Mouse (Mus musculus): Measurements from ENCODE around the gene AI467606. TPM values are rescaled to one million over a fixed set of nuclear protein-coding genes. Genes with fewer than 3 reads are reported as not detected.
"Not testable (repeated sequence)": the region's sequence is repeated elsewhere in the genome, so short reads cannot be mapped to it uniquely, and the experiment has no call there.

AI467606 gene
- total RNA-seq (2021) = 1 to 10 TPM; 1.4 to 3.0 TPM
- long read RNA-seq, experiment 1, transcript AI467606-201 (2 exons, 1,932 nt) = major isoform, 5 of 11 reads
- long read RNA-seq, experiment 1, partial matches to known transcripts = 0 of 11 reads
- long read RNA-seq, experiment 1, other reads (novel, unspliced or antisense) = 6 of 11 reads
- long read RNA-seq, experiment 2, partial matches to known transcripts = 0 of 4 reads
- long read RNA-seq, experiment 2, other reads (novel, unspliced or antisense) = 3 of 4 reads

DNA sequence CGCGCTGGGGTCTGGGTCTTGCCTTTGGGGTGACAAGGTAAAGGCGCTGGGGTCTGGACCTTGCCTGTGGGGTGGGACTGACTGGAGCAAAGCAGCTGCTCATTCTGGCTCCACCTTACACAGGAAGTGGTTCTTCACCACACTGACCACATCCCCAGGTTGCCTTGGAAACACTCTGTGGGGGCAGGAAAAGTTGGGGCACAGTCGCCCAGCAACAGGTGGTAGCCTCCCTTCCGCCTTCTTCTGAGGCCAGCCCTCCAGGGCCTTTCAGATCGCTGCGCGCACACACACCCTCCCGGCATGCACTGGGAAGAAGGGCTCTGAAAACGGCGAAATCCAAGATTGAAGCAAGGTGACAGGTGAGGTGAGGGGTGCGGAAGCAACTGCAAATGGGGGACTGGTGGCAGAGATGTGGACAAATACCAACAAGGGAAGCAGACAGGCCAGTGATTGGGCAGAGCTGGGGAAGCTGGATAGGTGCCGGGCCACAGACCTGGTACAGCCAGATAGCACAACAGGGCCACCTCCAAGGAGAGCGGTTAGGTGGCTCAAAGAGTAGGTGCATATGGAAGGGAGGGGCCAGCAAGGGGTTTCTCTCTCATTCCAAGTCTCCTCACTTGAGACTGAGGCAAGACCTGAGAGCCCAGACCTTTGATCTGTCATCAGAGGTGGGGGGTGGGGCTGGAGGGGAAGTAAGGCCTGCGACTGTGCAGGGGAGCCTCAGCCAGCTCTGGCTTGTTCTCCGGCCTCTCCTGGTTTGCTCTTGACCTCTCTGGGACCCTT, at the start of gene AI467606:
Gene AI467606, plus strand, starts transcription at position 246 of the 783 bp plus-strand sequence.
- intact Hi-C loops (cut with DNase I) = no loop called here
- peak; percentile 51 to 58 for DNase-seq

DNA sequence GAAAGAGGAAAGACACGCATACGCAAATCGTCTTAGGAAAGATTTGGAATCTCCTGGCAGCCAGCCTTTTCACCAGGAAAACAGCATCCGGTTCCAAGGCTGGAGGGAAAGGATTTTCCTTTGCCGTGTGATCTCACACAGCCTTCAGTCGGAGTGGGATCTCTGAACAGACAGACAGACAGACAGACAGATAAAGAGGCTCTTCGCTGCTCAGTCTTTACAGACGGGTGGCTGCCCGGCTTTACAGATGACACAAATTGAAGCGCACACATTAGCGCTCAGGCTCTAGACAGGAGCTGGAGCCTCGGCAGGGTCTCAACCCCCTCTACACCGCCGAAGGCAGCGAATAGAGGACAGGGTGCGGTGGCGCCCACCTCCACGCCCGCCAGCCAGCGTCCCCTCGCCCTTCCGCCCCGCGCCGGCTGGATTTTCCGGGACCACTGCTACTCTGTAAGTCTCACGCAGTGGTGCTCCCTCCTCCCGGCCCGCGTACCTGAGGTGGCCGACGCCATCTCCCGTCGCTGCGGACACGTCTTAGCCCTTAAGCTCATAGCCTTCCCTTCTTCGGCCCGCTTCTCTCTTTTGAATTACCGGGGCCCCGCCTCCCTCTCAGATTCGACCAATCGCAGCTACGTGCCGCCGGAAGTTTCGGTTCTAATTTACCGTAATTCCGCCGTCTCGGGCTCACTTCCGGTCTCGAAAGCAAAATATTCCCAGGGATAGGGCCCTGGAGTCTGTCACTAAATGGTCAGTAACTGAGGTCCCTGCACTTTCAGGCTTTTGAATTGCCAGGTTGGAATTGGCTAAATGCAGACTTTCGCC, 49.1 kb upstream of the AI467606 start, which contains the start of gene Kif22:
Gene Kif22, minus strand, starts transcription at position 621 of the 822 bp plus-strand sequence.
- intact Hi-C loops (cut with DNase I) = loop anchor here (5.0 kb wide), 1 partner anchor 60 kb away; no protein-coding TSS in a partner anchor
- peak; percentile 90 to 93 for DNase-seq

DNA sequence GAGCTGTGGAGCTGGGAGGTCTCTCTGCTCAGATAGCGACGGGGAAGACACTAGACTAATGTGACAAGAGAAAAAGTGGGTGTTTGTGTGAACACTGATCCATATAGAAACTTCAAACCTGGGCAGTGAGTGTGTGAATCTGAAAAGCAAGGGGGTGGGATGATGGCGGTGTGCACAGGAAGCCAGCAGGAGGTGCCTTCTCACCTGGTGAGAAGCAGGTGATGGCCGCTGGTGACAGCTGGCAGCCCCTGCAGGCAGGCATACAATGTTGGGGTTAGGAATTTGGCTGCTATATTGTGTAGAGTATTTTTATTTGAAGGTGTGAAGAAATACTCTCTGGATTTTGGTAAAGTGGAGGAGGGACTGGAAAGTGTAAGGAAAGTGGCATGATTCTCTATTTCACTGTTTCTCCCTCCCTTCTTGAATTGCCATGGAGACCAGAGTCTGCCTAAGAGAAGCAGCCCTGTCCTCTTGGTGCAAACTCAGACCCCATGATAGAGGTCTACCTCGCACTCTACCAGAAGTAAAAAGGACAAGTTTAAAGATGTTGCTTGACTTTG, 36.1 kb upstream of the AI467606 start:
- no peak for DNase-seq
- intact Hi-C loops (cut with DNase I) = no loop called here

DNA sequence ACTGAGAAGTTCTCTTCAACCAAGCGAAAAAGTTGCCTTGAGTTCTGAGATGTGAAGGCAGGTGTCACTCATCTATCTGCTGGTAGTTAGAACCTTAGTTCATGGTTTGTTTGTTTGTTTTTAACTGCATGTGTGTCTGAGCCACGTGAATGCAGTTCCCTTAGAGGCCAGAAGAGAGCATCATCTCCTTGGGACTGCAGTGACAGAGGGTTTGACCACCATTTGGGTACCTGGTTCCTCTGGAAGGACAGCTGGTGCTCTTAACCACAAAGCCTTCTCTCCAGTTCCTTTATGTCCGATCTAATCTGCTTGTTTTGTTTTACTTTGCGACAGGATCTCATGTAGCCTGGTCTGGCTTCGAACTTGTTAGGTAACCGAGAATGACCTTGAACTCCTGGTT, 25.6 kb upstream of the AI467606 start:
- no peak for DNase-seq
- intact Hi-C loops (cut with DNase I) = no loop called here

DNA sequence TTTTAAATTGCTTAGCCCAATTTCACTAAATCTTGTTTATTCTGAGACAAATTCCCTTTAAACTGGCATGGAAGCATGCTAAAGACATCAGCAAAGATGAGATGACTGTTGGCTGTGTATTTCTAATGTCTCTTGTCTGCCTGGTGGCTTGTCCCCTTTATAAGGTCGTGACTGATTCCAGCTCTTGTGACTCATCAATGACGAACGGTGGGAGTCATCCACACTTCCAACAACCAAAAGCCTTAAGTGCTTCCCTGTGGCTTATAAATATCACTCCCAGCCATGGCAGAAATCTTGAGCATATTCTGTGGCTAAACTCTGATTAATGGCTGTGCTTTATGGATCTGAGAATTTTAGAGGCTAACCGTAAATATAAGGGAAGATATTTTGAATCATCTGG, 24.8 kb upstream of the AI467606 start:
- DNase-seq = no peak
- intact Hi-C loops (cut with DNase I) = no loop called here

DNA sequence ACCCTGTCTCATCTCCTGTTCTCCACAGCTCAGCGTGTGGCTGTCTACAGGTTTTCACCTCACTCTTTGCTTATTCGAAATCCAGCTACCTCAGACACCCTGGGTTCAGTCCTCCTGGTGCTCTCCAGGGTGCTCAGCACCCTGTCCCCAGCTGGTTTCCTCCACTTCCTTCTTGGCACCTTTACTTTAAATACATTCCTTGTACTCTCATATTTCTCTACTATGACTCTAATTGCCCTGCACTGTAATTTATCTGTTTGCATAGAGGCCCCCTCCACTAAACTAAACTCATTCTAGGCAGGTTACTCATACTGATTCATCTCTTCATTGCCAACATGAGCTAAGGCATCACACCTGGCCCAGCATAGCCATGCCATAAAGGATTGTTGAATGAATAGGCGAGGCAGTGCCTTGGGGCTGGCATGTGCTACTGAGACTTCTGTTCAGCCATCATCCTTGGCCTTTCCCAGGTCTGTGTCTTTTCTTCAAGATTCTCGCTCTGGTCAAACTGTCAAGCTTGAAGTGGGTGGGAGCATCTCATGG, 20.2 kb upstream of the AI467606 start:
- intact Hi-C loops (cut with DNase I) = no loop called here

DNA sequence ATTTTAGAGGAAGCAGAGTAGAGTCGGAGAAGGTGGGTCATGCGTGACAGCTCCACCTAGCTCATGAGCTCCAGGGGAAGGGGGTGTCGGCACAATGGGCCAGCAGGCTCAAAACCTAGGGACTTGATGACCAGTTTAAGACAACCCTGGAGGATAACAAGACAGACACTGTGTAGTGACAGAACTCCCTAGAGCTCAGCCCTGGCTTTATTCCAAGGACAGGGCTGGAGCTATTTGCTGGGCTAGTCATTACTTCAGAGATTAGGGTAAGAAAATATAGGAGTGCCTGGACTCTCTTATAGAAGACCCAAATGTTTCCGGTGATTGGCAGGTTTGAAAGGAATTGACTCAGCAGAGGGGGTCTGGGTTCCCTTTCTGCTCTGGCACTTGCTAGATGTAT, 17.9 kb upstream of the AI467606 start:
- peak; percentile 7 to 35 for DNase-seq
- intact Hi-C loops (cut with DNase I) = no loop called here

More for the DNA sequence above, 20.2 kb upstream of the AI467606 start:
- DNase-seq = no peak

DNA sequence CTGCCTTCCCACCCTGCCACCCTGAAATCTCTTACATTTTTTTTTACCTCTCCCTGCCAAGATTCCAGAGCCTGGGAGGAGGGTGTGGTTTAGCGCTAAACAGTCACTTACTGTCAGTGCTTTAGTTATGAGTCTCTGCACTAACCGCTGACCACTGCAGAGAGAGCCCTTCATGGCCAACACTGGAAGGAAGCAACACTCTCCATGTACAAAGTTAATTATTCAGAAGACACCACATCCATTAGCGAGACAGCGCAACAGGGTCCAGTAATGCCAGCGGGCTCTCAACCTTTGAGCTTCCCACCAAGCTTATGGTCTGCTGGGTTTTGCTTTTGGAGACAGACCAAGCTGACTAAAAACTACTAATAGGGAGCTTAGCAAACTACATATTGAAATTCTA, 15.0 kb upstream of the AI467606 start:
- DNase-seq = no peak
- intact Hi-C loops (cut with DNase I) = no loop called here

DNA sequence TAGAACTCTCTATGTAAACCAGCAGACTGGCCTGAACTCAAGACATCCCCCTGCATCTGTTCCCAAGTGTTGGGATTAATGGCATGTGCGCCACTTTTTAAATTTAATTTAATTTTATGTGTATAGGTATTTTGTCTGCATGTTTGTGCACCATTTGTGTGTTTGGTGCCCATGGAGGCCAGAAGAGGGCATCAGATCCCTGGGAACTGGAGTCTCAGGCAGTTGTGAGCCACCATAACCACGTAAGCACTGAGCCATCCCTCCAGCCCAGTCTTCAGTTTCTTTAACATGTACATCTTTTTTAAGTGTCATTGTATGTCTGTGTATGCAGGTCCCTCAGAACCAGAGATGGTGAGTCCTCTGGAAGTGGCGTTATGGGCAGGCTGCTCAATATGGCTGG, 13.5 kb upstream of the AI467606 start:
- intact Hi-C loops (cut with DNase I) = no loop called here
- DNase-seq = no peak

DNA sequence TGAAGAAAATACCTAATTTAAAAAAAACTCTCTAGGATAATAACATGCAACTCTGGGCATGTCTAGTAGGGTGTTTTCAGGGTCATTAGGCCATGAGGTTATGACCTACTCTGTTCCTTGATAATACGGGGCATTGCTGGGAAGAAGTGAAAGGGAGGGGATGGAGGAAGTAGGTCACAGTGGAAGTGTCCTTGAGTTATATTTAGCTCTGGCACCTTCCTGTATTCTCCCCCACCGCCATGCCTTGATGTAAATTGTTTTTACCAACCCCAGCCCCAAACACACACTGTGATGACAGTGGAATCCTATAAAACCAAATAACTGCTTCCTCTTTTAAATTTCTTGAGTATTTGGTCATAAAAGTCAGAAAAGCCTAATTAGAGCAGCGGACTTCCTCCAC, 11.1 kb upstream of the AI467606 start:
- no peak for DNase-seq
- intact Hi-C loops (cut with DNase I) = no loop called here

DNA sequence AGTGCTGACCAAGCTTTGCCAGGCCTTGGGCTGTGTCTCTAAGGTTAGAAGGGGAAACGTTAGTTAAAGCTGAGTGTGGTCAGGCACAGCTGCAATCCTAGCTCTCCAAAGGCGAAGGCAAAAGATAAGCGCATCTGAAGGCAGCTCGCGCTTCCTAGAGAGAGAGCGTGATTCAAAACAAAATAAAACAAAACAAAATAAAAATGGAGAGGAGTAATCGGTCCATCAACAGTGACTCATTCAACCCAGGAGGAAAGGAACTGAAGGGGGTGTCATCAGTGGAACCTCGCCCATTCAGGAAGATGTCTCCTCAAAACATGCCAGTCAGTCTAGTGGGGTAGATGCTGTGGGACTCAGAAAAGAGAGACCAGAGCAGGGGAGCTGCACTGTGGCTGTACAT, 8.9 kb upstream of the AI467606 start:
- DNase-seq = no peak
- intact Hi-C loops (cut with DNase I) = no loop called here

DNA sequence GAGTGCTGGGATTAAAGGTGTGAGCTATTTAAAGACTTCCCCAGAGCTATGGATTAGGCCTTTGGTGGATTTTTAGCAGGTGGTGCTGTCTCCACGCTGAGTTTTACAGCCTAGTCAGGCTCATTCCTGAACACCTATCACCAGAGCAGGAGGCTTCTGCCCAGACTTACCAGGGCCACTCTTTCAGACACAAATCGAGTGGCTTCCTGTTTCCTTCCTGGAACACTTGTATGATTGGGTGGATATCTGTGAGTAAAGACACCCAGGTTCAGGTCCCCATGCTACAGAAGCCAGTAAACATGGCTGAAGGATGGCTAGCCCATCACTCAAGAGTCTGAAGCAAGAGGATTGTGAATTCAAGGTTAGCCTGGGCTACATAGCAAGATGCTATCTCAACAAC, 8.2 kb upstream of the AI467606 start:
- DNase-seq = no peak
- intact Hi-C loops (cut with DNase I) = no loop called here

DNA sequence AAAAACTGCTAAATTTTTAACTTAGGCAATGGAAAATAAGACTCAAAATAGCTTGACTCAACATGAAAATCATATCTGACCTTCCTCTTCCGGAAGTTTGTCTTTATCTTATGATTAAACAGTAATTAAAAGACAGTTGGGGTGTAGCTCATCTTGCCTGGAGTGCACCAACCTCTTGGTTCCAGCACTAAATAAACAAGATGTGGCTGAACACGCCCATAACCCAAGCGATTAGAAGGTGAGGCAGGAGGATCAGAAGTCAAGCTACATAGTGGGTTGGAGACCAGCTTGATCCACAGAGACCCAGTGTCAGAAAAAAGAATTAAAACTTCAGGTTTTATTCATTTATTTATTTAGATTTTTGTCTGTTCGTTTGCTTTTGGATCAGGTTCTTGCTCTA, 7.5 kb upstream of the AI467606 start:
- intact Hi-C loops (cut with DNase I) = no loop called here

DNA sequence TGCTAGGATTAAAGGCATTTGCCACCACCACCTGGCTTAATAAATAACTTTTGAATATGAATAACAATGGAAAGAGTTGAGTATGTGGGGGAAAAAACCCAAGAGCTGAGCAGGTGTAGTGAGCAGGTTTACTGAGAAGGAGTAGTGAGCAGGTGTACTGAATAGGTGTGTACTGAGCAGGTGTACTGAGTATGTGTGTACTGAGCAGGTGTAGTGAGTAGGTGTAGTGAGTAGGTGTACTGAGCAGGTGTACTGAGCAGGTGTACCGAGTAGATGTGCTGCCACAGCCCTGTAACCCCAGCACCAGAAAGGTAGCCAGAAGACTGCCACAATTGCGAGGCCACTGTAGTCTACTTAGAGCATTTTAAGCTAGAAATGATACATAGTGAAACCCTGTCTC, 6.4 kb upstream of the AI467606 start:
- intact Hi-C loops (cut with DNase I) = no loop called here
- no peak for DNase-seq

More for the DNA sequence above, 7.5 kb upstream of the AI467606 start:
- DNase-seq = no peak

DNA sequence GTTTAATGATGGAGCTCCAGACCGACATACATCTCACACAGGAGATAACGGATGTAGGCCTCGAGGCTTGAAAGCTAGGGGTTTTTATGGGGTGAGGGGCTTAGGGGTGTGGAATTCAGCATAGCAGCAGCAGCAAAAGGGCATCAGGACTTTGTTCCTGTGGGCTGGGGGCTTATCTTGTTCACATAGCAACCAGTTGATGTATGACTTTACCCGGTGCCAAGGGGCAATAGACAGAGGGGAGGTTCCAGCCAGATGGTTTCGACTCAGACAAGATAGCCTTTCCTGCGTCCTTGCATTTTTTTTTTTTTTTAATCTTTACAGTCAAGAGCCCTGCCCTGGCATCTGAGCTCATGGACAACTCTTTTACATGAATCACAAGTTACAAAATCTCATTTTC, 5.4 kb upstream of the AI467606 start:
- DNase-seq; intact Hi-C loops (cut with DNase I): not testable (repeated sequence)

DNA sequence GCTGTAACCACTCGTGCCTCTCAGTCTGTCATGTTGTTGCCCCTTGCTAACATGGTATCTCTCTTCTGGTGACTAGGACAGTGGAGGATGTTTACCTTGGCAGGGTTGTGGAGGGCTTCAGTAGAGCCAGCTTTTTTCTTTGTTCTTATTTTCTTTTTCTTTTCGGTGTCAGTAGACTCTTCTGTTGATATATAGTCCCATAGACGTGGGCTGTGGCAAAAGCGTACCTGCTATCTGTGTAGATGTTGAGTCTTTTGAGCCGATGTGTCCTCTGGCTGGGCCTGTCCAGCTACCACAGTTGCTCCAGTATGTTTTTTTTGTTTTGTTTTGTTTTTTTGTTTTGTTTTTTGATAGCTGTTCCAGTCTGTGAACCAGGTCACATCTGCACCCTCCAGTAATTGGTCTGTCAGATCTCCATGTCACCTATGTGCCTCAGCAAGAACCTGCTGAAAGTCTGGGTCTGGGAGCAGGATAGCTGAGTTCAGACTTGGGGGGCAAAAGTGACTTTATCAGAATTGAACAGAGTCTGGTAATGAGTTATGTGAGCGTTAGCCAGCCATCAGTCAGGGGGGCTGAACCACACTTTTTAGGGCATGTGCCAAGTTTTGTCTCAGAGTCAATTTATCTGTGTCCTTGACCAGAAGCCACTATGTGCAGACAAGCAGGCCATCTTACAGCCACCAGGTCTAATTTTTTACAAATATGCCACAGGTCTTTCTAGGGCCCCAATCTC, 3.7 kb upstream of the AI467606 start, which contains the start of gene Zg16:
Gene Zg16, minus strand, starts transcription at position 51 of the 733 bp plus-strand sequence.
- DNase-seq; intact Hi-C loops (cut with DNase I): not testable (repeated sequence)

DNA sequence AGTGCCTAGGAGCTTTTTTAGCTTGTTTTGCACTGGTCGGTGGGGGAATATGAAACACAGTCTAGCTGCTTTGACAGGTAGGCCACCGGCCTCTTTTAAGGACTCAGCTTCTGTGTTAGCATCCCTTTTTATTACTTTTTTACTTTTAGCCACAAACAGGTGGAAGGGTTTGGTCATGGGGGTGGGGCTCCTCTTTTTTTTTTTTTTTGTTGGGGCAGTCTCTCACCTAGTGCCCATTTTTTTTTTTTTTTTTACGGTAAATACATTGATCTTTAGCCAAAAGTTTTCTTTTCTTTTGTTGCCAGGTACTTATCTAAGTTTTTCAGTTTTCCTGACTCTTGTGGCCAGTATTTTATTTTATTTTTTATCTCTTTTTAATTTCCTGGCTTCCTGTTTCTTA, 3.1 kb upstream of the AI467606 start:
- no peak for DNase-seq
- intact Hi-C loops (cut with DNase I) = no loop called here

DNA sequence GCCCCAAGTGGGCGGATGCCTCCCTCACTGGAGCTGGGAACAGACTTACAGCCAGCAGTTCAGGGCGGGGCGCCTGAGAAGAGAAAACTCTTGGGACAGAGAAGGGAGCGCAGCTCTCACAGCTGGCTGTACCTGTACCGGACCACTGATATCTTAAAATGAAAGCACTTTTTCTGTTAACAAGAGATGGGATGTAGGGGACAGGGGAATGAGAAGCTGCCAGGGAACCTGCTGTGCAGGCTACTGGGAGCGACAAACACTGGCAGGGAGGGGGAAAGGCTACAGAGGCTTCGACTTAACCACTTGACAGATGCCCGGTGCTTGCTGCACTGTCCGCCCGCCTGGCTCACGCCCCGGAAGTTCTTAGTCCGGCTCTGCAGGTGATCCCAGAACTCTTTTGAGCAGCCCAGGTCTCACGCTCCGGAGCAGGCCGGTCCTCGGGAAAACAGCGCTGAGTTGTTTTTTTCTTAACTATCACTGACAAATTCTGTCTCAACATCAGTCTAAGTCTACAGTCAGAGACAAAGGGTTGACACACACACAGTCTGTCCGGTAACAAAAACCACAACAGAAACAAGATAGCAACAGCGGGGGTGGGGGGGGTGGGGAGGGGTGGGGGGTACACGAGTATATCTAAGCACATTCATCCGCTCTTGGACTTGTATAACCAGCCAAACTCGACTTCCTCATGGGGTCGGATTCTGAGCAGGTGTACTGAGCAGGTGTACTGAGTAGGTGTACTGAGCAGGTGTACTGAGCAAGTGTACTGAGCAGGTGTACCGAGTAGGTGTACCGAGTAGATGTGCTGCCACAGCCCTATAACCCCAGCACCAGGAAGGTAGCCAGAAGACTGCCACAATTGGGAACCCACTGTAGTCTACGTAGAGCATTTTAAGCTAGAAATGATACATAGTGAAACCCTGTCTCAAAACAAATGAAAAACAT, 2.0 kb upstream of the AI467606 start:
- peak; percentile 17 to 21 for DNase-seq

More for the DNA sequence above, 2.0 kb upstream of the AI467606 start:
- intact Hi-C loops (cut with DNase I) = no loop called here
